Mouse (Mus musculus) lung, postnatal 0 days (tissue): Measurements from ENCODE around the gene Tacr3.

Experiments
- CTCF ChIP-seq: IDR thresholded peaks from 2 replicates; pipeline ENCODE4 v1.5.1; 2016; ENCODE audit warnings: antibody characterized with exemption, mild to moderate bottlenecking
- EP300 ChIP-seq: IDR thresholded peaks from 2 replicates; pipeline ENCODE4 v1.6.1; 2016; ENCODE audit warnings: antibody characterized with exemption, mild to moderate bottlenecking, control low read depth

DNA sequence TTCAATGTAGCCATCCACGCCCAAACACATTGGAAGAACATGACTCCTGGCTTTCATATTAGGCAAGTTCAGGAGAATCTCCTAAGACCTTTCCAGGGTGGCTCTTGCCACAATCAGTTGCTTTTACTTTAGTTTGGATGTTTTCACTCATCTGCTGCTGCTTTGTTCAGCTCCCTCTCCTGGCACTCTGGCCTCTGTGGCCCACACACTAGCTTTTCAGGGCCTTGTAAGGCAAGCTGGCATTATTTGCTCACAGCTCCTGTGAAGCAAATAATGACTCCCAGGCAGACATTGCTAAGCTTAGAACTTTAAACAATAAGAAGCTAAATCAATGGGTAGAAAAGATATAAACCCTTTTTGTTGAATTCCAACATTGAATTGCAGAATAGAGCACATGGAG lies 105.9 kb downstream of the Tacr3 start:
- TF ChIP-seq CTCF (no peak), EP300 (no peak)
